Mouse (Mus musculus) ES-E14 (cell line): ENCODE measurements around the gene 4921504E06Rik.

Experiments used
- CHD2 ChIP-seq: IDR thresholded peaks from 2 replicates; pipeline ENCODE4 v1.6.1; 2014; ENCODE audit warnings: mild to moderate bottlenecking, low read depth, low read length, inconsistent platforms
- HCFC1 ChIP-seq: IDR thresholded peaks from 2 replicates; pipeline ENCODE4 v1.6.1; 2012; ENCODE audit warnings: low read length, inconsistent platforms, borderline replicate concordance; ENCODE audit not compliant: insufficient read depth
- ZC3H11A ChIP-seq: IDR thresholded peaks from 2 replicates; pipeline ENCODE4 v1.6.1; 2012; ENCODE audit warnings: low read depth, mild to moderate bottlenecking, inconsistent platforms, low read length, borderline replicate concordance
- ZNF384 ChIP-seq: IDR thresholded peaks from 2 replicates; pipeline ENCODE4 v1.6.1; 2012; ENCODE audit warnings: low read depth, low read length, inconsistent platforms

GRCm38 (mm10) chr2:19416066-19416465 lies 137.6 kb downstream of the 4921504E06Rik start:
- TF ChIP-seq CHD2 (no peak), ZC3H11A (no peak), ZNF384 (no peak), HCFC1 (no peak)
